Mouse (Mus musculus): Measurements from ENCODE around the gene Mtrr.

Gene Mtrr

GRCm38 (mm10) chr13:68581747-68582516 is at the start of gene Mtrr, which contains the start of gene Fastkd3:
Gene Mtrr, minus strand, starts transcription at chr13:68582149.
Gene Fastkd3, plus strand, starts transcription at chr13:68582234.
- peak; percentile 95 for DNase-seq (ENCODE audit: low read depth, low spot score)

DNA sequence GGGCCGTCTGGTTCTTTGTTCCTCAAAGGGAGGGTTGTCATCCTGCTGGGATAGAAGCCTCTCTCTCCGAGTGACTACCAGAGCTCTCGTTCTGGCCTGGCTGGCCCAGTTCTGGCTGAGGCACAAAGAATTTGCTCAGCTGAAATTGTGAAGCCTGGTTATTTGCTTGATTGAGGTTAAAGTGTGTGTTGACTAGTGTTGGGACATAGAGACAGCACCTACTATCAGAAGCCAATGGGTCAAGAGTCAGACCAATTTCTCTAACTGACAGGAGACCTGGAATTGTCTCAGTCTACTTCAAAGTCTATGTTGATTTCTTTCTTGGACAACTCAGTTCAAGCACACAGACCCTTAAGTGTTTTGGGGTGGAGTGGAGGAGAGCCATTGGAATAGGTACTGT is 45.1 kb upstream of the Mtrr start:
- no peak for DNase-seq (ENCODE audit: low read depth, low spot score)

DNA sequence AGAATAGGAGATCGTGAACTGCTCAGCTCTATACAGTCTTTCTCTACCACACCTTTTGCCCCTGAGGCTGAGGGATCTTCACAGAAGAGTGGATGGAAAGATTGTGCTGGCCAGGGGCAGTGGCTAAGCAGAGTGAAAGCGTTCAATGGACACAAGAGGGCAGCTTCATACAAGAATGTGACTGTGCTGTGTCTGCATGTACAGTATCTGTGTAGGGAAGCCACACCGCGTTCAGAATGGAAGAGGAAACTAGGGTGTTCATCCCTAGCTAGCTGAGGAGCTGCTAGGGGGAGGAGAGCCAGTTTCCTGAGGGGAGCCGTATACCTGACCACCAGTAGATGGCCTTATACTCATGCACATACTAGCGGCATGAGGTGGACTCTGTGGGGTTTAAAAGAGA is 40.8 kb upstream of the Mtrr start:
- DNase-seq (ENCODE audit: low read depth, low spot score) = no peak

DNA sequence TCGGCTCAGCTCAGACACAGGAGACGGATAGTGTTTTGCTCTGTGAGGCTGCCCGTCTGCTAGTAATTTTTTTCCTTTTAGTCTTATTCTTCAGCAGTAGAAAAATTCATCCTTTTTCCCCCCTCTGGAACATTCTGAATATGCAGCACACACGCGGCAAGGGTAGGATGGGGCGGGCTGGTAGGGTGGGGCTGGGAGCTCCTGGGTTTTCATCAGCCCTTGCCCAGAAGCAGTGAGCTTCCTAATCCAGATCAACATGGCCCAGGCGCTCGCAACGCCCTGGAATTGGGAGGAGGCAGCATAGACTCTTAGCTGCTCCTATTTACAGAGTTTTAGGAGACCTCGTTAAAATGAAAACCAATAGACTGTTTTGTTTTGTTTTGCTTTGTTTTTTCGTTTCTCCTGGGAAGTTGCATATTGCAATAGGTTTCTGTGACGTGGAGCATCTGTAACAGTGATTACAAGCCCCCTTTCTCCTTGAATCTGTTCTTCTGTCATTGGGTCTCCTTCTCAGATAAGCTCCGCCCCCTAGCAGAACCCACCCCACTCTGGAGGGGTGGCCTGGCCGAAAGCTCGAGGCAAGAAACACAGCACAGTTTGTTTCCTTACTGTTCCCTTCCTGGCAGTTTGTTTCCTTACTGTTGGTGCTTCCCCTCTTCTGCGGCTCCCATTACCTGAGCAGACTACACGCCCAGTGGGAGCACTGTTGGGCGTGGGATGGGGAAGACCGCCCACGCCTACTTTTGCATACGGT is 25.9 kb upstream of the Mtrr start:
- DNase-seq (ENCODE audit: low read depth, low spot score) = no peak

DNA sequence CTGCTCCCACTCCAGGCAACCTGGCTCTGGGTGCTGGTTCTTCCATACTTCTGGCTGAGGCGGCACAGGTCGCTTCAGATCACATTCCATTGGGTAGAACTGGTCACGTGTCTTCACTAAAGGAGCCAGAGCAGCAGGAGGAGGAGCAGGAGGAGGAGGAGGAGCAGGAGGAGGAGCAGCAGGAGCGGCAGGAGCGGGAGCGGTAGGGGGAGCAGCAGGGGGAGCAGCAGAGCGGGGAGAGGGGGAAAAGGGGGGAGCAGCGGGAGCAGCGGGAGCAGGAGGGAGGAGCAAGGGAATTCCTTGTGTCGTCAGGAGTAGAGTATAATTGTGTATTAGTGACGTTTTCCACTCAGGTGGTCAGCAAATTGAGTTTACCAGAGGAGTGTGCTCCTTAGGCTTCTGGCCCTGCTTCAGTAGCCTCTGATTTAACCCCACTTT is 23.8 kb upstream of the Mtrr start:
- DNase-seq (ENCODE audit: low read depth, low spot score) = peak; percentile 27

DNA sequence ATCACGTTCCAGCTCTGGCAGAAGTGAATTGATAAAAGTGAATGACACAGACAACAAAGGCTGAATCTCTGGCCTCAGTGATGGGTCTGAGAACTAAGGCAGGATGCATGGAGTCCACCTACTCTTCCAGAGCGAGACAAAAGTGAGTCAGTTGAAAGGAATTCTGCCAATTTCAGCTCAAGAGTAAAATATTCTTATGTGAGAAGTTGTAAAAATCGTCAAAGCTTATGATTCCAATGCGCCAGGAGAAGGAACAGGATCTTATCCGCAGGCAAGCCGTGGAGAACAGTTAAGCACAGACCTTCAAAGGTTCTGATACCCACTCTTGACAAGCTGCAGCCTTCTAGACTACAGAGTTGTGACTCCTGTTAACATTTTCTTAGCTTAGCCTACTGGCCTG is 21.1 kb upstream of the Mtrr start:
- no peak for DNase-seq (ENCODE audit: low read depth, low spot score)

- no peak for DNase-seq (ENCODE audit: low read depth, low spot score)
These were observed 19.2 kb upstream of the Mtrr start for GRCm38 (mm10) chr13:68601184-68601583.

DNA sequence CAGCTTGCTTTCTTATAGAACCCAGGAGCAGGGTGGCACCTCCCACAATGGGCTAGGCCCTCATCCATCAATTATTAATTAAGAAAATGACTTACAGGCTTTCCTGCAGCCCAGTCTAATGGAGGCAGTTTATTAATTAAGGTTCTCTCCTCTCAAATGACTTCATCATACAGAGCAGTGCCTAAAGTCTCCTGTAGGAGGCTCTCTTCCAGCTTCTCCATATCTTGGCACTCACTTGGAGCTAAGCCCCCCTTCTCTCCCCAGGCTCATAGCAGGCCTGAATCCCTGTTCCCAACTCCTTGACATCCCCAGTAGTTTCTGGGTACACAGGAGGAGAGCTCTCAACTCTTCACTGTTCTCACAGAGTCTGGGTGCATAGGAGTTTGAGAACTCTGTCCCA is 17.0 kb upstream of the Mtrr start:
- DNase-seq (ENCODE audit: low read depth, low spot score) = no peak

- DNase-seq (ENCODE audit: low read depth, low spot score) = no peak
These were observed 15.7 kb upstream of the Mtrr start for GRCm38 (mm10) chr13:68597667-68598066.

- no peak for DNase-seq (ENCODE audit: low read depth, low spot score)
These were observed 15.2 kb upstream of the Mtrr start, which contains the start of gene 1700001L19Rik for GRCm38 (mm10) chr13:68597199-68597598. Gene 1700001L19Rik, plus strand, starts transcription at chr13:68597421.

DNA sequence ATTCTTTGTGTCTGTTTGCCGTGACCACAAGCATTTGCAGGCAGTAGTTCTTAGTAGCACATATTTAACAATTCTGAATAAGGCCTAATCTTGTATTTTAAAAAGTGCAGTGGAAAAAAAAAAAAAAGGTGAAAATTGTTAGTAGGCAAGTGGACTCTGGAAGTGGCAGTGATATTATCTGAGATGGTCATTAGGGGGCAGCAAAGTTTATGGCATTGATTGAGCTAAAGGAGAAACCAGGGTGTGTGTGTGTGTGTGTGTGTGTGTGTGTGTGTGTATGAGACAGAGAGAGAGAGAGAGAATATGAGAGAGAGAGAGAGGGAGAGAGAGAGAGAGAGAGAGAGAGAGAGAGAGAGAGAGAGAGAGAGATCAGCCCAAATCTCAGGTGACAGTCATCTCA is 11.8 kb upstream of the Mtrr start:
- no peak for DNase-seq (ENCODE audit: low read depth, low spot score)

- DNase-seq (ENCODE audit: low read depth, low spot score) = no peak
These were observed 6.4 kb upstream of the Mtrr start for GRCm38 (mm10) chr13:68588352-68588751.

DNA sequence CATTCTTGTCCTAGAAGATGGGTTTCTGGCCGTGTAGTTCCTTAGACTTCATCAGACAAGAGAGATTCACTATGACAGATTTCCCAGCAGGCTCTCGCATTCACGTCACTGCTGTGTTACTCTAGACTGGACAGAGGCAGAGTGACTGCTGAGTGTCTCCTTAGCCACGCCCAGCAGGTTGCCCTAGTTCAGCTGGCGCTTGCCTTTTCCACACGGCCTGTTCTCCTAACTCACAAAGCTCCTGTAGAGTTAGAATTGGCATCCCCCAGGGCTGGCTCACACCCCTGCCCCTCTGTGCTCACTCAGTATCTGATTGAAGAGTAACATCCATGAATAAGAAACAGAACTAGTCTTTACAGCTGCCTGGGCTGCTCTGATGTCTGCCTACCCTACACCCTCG is 3.5 kb upstream of the Mtrr start:
- no peak for DNase-seq (ENCODE audit: low read depth, low spot score)

DNA sequence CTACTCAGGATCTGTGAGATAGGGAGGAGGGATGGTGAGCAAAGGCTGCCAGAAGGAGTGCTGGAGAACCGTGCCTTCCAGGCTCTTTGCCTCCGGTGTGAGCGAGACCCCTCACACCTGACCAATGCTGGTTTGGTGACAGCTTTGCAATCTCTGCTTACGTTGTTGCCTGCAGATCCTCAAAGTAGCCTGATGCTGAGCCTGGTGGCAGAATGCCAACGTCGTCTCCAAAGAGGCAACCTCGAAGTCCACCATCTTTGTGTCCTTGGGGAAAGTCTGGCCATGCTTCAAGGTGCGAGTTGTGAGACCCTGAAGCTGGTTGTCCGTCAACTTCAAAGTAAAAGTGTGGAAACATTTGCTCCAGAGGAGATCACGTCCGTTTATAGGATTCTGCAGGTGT is 2.0 kb upstream of the Mtrr start:
- DNase-seq (ENCODE audit: low read depth, low spot score) = no peak

DNA sequence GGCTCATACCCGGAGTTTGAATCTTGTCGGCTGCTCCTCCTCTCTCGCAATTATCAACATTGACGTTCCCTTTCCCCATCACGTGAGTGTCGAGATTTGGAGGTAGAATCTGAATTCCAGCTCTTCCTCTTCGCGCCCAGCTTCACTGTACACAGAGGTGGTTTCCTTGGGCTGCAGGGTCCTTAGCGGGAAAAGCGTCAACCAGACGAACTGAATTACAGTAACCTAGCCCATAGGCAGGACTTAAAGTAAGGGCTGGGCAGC is 500 bp upstream of the Mtrr start:
- no peak for DNase-seq (ENCODE audit: low read depth, low spot score)

DNA sequence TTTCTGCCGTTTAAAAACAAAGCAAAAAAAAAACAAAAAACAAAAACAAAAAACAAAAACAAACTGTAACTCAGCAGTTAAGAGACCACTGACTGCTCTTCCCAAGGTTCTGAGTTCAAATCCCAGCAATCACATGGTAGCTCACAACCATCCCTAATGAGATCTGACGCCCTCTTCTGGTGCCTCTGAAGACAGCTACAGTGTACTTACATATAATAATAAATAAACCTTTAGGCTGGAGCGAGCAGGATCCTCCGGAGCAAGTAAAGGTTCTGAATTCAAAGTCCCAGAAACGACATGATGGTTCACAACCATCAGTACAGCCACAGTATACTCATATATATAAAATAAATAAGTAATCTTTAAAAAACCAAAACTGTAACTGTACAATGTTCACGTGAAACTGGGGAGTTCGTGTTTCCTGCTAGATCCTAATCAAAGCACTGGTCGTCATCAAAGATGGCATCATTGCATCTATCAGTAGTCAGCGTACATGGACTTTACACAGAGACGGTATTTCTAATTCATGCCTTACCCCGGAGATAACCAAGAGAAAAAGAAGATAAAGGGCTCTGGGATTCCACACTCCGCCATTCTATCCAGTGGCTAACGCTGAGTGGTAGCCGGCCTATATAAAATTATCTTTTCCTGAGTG is 736 bp downstream of the Mtrr start:
- DNase-seq (ENCODE audit: low read depth, low spot score) = no peak

DNA sequence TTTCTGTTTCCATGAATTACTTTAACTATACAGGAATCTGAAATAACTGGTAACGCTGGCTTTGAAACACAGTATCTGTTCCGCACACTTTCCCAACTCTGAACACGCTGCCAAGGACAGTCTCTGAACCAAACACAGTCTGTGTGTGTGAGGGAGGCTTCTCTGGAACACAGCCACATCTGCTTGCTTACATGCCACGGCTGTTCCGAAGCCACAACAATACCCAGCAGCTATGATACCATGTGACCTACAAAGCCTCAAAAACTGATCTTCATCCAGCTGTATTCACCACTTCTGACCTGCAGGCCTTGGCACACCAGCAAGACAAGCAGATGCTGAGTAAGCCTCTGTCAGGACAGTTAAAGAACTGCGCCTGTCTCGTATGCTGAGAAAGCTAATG is 4.0 kb downstream of the Mtrr start:
- no peak for DNase-seq (ENCODE audit: low read depth, low spot score)

DNA sequence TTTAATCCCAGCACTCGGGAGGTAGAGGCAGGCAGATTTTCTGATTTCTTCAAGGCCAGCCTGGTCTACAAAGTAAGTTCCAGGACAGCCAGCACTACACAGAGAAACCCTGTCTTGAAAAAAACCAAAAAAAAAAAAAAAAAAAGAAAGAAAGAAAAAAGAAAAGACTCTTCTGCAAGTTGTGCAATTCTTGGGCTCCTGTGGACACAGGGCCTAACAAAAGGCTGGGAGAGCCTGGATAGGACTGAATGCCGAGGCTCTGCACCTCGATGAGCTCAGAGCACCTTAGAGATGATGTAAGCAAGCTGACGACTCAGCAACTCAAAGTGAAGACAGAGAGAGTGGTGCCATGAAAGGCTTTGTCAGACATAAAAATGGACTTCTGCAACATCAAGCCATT is 7.6 kb downstream of the Mtrr start:
- no peak for DNase-seq (ENCODE audit: low read depth, low spot score)

DNA sequence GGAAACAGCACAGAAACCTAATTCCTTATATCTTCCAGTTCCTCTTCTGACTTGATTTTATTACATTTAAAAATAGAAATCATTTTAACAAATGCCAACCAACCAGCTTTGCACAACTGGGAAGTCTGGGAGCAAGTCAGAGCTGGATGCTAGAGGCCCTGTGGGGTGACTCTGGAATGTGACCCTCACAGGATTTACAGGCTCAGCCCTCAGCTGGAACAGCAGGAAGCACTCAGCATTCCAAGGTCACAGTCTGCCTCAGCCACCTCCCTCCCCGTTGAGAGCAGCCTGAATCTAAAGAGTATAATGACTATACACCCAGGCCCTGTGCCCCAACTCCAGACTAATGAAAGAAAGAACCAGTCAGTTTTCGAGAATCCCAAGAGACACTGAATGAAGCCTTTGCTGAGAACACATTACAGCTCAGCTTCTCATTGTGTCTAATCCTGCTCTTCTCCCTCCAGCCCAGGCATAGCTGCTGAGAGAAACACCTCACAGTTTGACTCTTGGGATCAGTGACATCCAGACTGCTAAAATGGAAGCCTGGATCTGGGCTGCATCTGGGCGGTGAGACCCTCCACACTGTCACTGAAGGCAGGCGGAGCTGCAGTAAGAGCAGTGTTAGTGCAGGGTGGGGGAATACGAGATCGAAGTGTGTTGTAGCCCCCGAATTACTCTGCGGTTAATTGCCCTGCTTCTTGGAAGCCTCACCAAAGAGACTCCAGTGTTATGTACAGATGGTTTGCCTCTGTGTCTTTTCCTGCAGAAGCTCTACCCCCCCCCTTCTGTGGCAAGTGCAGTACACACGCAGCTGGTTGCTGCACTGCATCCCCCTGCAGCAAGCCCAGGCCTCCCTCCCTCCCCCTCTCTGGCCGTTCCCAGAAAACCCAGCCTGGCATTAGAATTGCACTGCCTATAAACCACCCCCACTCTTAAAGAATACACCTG is 8.7 kb downstream of the Mtrr start:
- peak; percentile 49 for DNase-seq (ENCODE audit: low read depth, low spot score)

- DNase-seq (ENCODE audit: low read depth, low spot score) = no peak
These were observed 9.7 kb downstream of the Mtrr start for GRCm38 (mm10) chr13:68572247-68572646.

GRCm38 (mm10) chr13:68569589-68570336 is 12.2 kb downstream of the Mtrr start:
- peak; percentile 50 for DNase-seq (ENCODE audit: low read depth, low spot score)
